In genomic region chr14:27058535-27059223, GRCm38 (mm10) we compare ENCODE assay signal across 11 mouse cellular contexts. TPM values are rescaled to one million over a fixed set of nuclear protein-coding genes. Genes with fewer than 3 reads are reported as not detected.
DNase-seq lines count a peak whose midpoint lies in the region; ATAC-seq and TF ChIP-seq lines count a peak whose summit lies in the region.
"Had no signal": no experiment of that assay in that cellular context is flagged by ENCODE, and none has a peak within 500 bp of the region (broad histone marks: within the 10 kb centered on the region; RNA-seq: fewer than 3 reads in every experiment).

No protein-coding gene starts in this region.

- H3K4me3 ChIP-seq in gastrocnemius, adult 2 months = no peak overlapping the region
- H3K4me3 ChIP-seq in kidney, embryonic 16.5 days (ENCODE audit: low read length) = no peak overlapping the region
- H3K4me3 ChIP-seq in intestine, postnatal 0 days (ENCODE audit: low read depth, low read length) = no peak overlapping the region
- H3K4me3 ChIP-seq in stomach, embryonic 14.5 days (ENCODE audit: low read depth, low read length) = no peak overlapping the region

- no peaks in the 10 kb centered on the region for H3K9me3 ChIP-seq in kidney, embryonic 16.5 days (ENCODE audit: low read length)
- no peaks in the 10 kb centered on the region for H3K9me3 ChIP-seq in intestine, postnatal 0 days (ENCODE audit: control insufficient read depth)
- H3K9me3 ChIP-seq in stomach, embryonic 14.5 days (ENCODE audit: control insufficient read depth, low read depth, low read length) = no peaks in the 10 kb centered on the region

- no peaks in the 10 kb centered on the region for H3K36me3 ChIP-seq in kidney, embryonic 16.5 days (ENCODE audit: insufficient read depth, low read length)
- H3K36me3 ChIP-seq in intestine, postnatal 0 days (ENCODE audit: control insufficient read depth, insufficient read depth) = no peaks in the 10 kb centered on the region
- H3K36me3 ChIP-seq in stomach, embryonic 14.5 days (ENCODE audit: control insufficient read depth, insufficient read depth, low read length) = no peaks in the 10 kb centered on the region

- peak overlapping the region; percentile 43; the same call in 1 of the 2 replicates for H3K27ac ChIP-seq in gastrocnemius, adult 2 months
- H3K27ac ChIP-seq in kidney, embryonic 16.5 days (ENCODE audit: low read length) = peak overlapping the region; percentile 15; the same call in 1 of the 2 replicates
- H3K27ac ChIP-seq in intestine, postnatal 0 days (ENCODE audit: low read depth, low read length) = no peak overlapping the region
- H3K27ac ChIP-seq in stomach, embryonic 14.5 days (ENCODE audit: low read length) = peak overlapping the region; percentile 63; the same call in 1 of the 2 replicates
- H3K27ac ChIP-seq: hindbrain, postnatal 0 days had no signal

- TF ChIP-seq CTCF in gastrocnemius, adult 2 months (IDR thresholded peaks at IDR 0.05) = no peak
- TF ChIP-seq CTCF in intestine, postnatal 0 days (IDR thresholded peaks at IDR 0.05; ENCODE audit: low read depth) = peak; percentile 33; the same call in 1 of the 2 replicates

- peak; percentile 71 for ATAC-seq in kidney, embryonic 16.5 days (ENCODE audit: low FRiP score, low TSS enrichment)
- ATAC-seq in intestine, postnatal 0 days = no peak
- ATAC-seq in stomach, embryonic 14.5 days (ENCODE audit: insufficient number of reproducible peaks, insufficient read depth, low FRiP score, low read depth) = 0 out of 2 replicates have a peak, but pooled peaks have one; percentile 30
- ATAC-seq: hindbrain, postnatal 0 days had no signal

- H3K27me3 ChIP-seq in kidney, embryonic 16.5 days (ENCODE audit: insufficient read depth, low read length) = no peaks in the 10 kb centered on the region
- H3K27me3 ChIP-seq in intestine, postnatal 0 days (replicated peaks; ENCODE audit: control insufficient read depth, insufficient read depth, low read length) = no peaks in the 10 kb centered on the region
- H3K27me3 ChIP-seq in stomach, embryonic 14.5 days (ENCODE audit: control insufficient read depth, insufficient read depth, low read length) = no peaks in the 10 kb centered on the region

- intact Hi-C loops in gastrocnemius, adult 2 months (cut with DNase I) = no loop called here
- intact Hi-C loops in gastrocnemius, postnatal 36 days (cut with DNase I) = no loop called here

- WGBS in kidney, embryonic 16.5 days = 6% methylated on average over 13 of the region's 13 CpGs
- WGBS in intestine, postnatal 0 days = 20% methylated on average over 13 of the region's 13 CpGs
- 3% methylated on average over 13 of the region's 13 CpGs for WGBS in stomach, embryonic 14.5 days

- H3K4me1 ChIP-seq in kidney, embryonic 16.5 days (ENCODE audit: insufficient read depth, low read length) = peaks cover 47% of the 10 kb centered on the region
- no peaks in the 10 kb centered on the region for H3K4me1 ChIP-seq in intestine, postnatal 0 days (replicated peaks; ENCODE audit: control insufficient read depth, insufficient read depth, low read length)
- peaks cover 33% of the 10 kb centered on the region for H3K4me1 ChIP-seq in stomach, embryonic 14.5 days (ENCODE audit: control insufficient read depth, insufficient read depth, low read length)

- peak overlapping the region; percentile 10; the same call in 1 of the 2 replicates for H3K4me2 ChIP-seq in kidney, embryonic 16.5 days (replicated peaks; ENCODE audit: low read depth, low read length)
- H3K4me2 ChIP-seq in intestine, postnatal 0 days (replicated peaks; ENCODE audit: low read depth) = no peak overlapping the region
- peak overlapping the region; percentile 23; the same call in 1 of the 2 replicates for H3K4me2 ChIP-seq in stomach, embryonic 14.5 days (replicated peaks; ENCODE audit: low read depth, low read length)

- DNase-seq in gastrocnemius, adult 2 months = no peak
- no peak for DNase-seq in gastrocnemius, postnatal 36 days
- DNase-seq in kidney, adult 9 months = no peak
- DNase-seq in frontal cortex, postnatal 36 days (ENCODE audit: low spot score in 2 of 2) = no peak
- DNase-seq in spleen, adult 18-20 months = no peak
- DNase-seq: B cell, adult 2 months; retina, postnatal 1 day had no signal

- no peak overlapping the region for H3K9ac ChIP-seq in kidney, embryonic 16.5 days (replicated peaks; ENCODE audit: low read length)
- no peak overlapping the region for H3K9ac ChIP-seq in intestine, postnatal 0 days (ENCODE audit: low read depth, low read length)
- no peak overlapping the region for H3K9ac ChIP-seq in stomach, embryonic 14.5 days (replicated peaks; ENCODE audit: low read depth, low read length)

RNA-seq across cellular contexts. Expression of gene Il17rd, which starts 19.9 kb away (rescaled TPM):
- total RNA-seq in gastrocnemius, adult 2 months (2021) = 1 to 10 TPM; 2.1 to 3.0 TPM
- total RNA-seq in gastrocnemius, postnatal 36 days (2021) = 1 to 10 TPM; 2.5 TPM
- 5.4 and 6.3 TPM in 2 replicates for polyA plus RNA-seq in kidney, embryonic 16.5 days (2015; fragmentation: Nextera tagmentation; extraction: Ambion mirVana)
- polyA plus RNA-seq in intestine, postnatal 0 days (2015; fragmentation: Nextera tagmentation; extraction: Ambion mirVana) = 0.73 and 0.86 TPM in 2 replicates
- polyA plus RNA-seq in stomach, embryonic 14.5 days (2014; fragmentation: Nextera tagmentation; extraction: Ambion mirVana) = 4.0 and 5.2 TPM in 2 replicates

RNA-seq across cellular contexts. Expression of gene Arhgef3, which starts 56.0 kb away (rescaled TPM):
- total RNA-seq in gastrocnemius, adult 2 months (2021) = 10 to 100 TPM in 1 of 2 experiments, 1 to 10 TPM in 1; 8.5 to 20.0 TPM
- 10 to 100 TPM in 1 of 2 experiments, 1 to 10 TPM in 1; 8.7 to 10.1 TPM for total RNA-seq in gastrocnemius, postnatal 36 days (2021)
- polyA plus RNA-seq in kidney, embryonic 16.5 days (2015; fragmentation: Nextera tagmentation; extraction: Ambion mirVana) = 19.2 and 19.6 TPM in 2 replicates
- 10.0 and 12.2 TPM in 2 replicates for polyA plus RNA-seq in intestine, postnatal 0 days (2015; fragmentation: Nextera tagmentation; extraction: Ambion mirVana)
- polyA plus RNA-seq in stomach, embryonic 14.5 days (2014; fragmentation: Nextera tagmentation; extraction: Ambion mirVana) = 16.4 and 17.3 TPM in 2 replicates
